9 mouse cellular contexts compared by ENCODE assay signal in genomic region chr10:78160369-78161095, GRCm38 (mm10). TPM values are rescaled to one million over a fixed set of nuclear protein-coding genes. Genes with fewer than 3 reads are reported as not detected.
A peak's percentile ranks its signal among the peaks of the same experiment; 100 is the strongest.
DNase-seq lines count a peak whose midpoint lies in the region; ATAC-seq and TF ChIP-seq lines count a peak whose summit lies in the region.
"Had no signal": no experiment of that assay in that cellular context is flagged by ENCODE, and none has a peak within 500 bp of the region (broad histone marks: within the 10 kb centered on the region; RNA-seq: fewer than 3 reads in every experiment).

No protein-coding gene starts in this region.

- H3K4me3 ChIP-seq in forebrain, embryonic 15.5 days, result no peak overlapping the region
- no peak overlapping the region for H3K4me3 ChIP-seq in forebrain, postnatal 0 days (ENCODE audit: low read depth, low read length)
- no peak overlapping the region for H3K4me3 ChIP-seq in midbrain, embryonic 16.5 days (ENCODE audit: low read depth, low read length)

- 88% methylated on average over 16 of the region's 16 CpGs for WGBS in forebrain, embryonic 15.5 days
- 89% methylated on average over 16 of the region's 16 CpGs for WGBS in forebrain, postnatal 0 days
- WGBS in midbrain, embryonic 16.5 days, result 87% methylated on average over 16 of the region's 16 CpGs

- H3K27ac ChIP-seq in forebrain, embryonic 15.5 days (replicated peaks), result no peak overlapping the region
- H3K27ac ChIP-seq in forebrain, postnatal 0 days (ENCODE audit: low read depth, low read length), result no peak overlapping the region
- H3K27ac ChIP-seq in midbrain, embryonic 16.5 days (ENCODE audit: low read length), result no peak overlapping the region

- no peak for DNase-seq in forebrain, postnatal 0 days
- peak; percentile 67 to 69 for DNase-seq in B cell, adult 2 months
- DNase-seq in urinary bladder, postnatal 10 days (ENCODE audit: low spot score), result no peak
- DNase-seq in adrenal gland, postnatal 14 days, result no peak

- no peaks in the 10 kb centered on the region for H3K27me3 ChIP-seq in forebrain, embryonic 15.5 days
- no peaks in the 10 kb centered on the region for H3K27me3 ChIP-seq in forebrain, postnatal 0 days (ENCODE audit: insufficient read depth, low read length)
- H3K27me3 ChIP-seq in midbrain, embryonic 16.5 days (ENCODE audit: control insufficient read depth, insufficient read depth, low read depth, low read length), result no peaks in the 10 kb centered on the region
- H3K27me3 ChIP-seq: limb, embryonic 12.5 days had no signal

- no peaks in the 10 kb centered on the region for H3K9me3 ChIP-seq in forebrain, embryonic 15.5 days
- H3K9me3 ChIP-seq in forebrain, postnatal 0 days (ENCODE audit: low read length), result no peaks in the 10 kb centered on the region
- H3K9me3 ChIP-seq in midbrain, embryonic 16.5 days (replicated peaks; ENCODE audit: control insufficient read depth, low read length, poor library complexity, severe bottlenecking), result no peaks in the 10 kb centered on the region
- H3K9me3 ChIP-seq: limb, embryonic 12.5 days had no signal

- ATAC-seq in forebrain, embryonic 15.5 days (replicated peaks), result 0 out of 2 replicates have a peak, but pooled peaks have one; percentile 11
- ATAC-seq in forebrain, postnatal 0 days, result no peak
- ATAC-seq in erythroid progenitor cell, adult 5-6 weeks (replicated peaks; ENCODE audit: low FRiP score, poor library complexity, severe bottlenecking), result 0 out of 2 replicates have a peak, but pooled peaks have one; percentile 6
- peak; percentile 13; the same call in 1 of the 2 replicates for ATAC-seq in midbrain, embryonic 16.5 days
- no peak for ATAC-seq in frontal cortex, adult (ENCODE audit: low TSS enrichment)

- H3K36me3 ChIP-seq in forebrain, embryonic 15.5 days, result peaks cover 12% of the 10 kb centered on the region; the same call in 1 of the 2 replicates
- H3K36me3 ChIP-seq in forebrain, postnatal 0 days (ENCODE audit: insufficient read depth), result peaks cover 34% of the 10 kb centered on the region
- H3K36me3 ChIP-seq in midbrain, embryonic 16.5 days (ENCODE audit: control insufficient read depth, insufficient read depth, low read length), result peaks cover 17% of the 10 kb centered on the region; the same call in 1 of the 2 replicates

- peaks cover 9% of the 10 kb centered on the region for H3K4me1 ChIP-seq in forebrain, embryonic 15.5 days
- H3K4me1 ChIP-seq in forebrain, postnatal 0 days (ENCODE audit: insufficient read depth), result no peaks in the 10 kb centered on the region
- H3K4me1 ChIP-seq in midbrain, embryonic 16.5 days (ENCODE audit: control insufficient read depth, insufficient read depth, low read length), result peaks cover 7% of the 10 kb centered on the region

- TF ChIP-seq CTCF in forebrain, postnatal 0 days (IDR thresholded peaks at IDR 0.05; ENCODE audit: low read depth), result no peak

- no peak overlapping the region for H3K9ac ChIP-seq in forebrain, embryonic 15.5 days (replicated peaks)
- H3K9ac ChIP-seq in forebrain, postnatal 0 days, result no peak overlapping the region
- no peak overlapping the region for H3K9ac ChIP-seq in midbrain, embryonic 16.5 days (ENCODE audit: low read depth, low read length)
- H3K9ac ChIP-seq: limb, embryonic 12.5 days had no signal

- H3K4me2 ChIP-seq in forebrain, embryonic 15.5 days (replicated peaks), result no peak overlapping the region
- H3K4me2 ChIP-seq in forebrain, postnatal 0 days (ENCODE audit: low read depth), result no peak overlapping the region
- no peak overlapping the region for H3K4me2 ChIP-seq in midbrain, embryonic 16.5 days (ENCODE audit: low read length)

RNA-seq across cellular contexts. Expression of gene D10Jhu81e, which starts 9.1 kb away (rescaled TPM):
- polyA plus RNA-seq in forebrain, embryonic 15.5 days (2015; fragmentation: Nextera tagmentation; extraction: Ambion mirVana), result 23.6 and 26.8 TPM in 2 replicates
- 76.7 and 85.2 TPM in 2 replicates for total RNA-seq in forebrain, postnatal 0 days (2014; rRNA removed)
- 21.2 and 24.4 TPM in 2 replicates for polyA plus RNA-seq in forebrain, postnatal 0 days (2015; fragmentation: Nextera tagmentation; extraction: Ambion mirVana)
- total RNA-seq in erythroid progenitor cell, adult 5-6 weeks (2015; ENCODE audit: low replicate concordance), result 14.4 and 36.9 TPM in 2 replicates
- total RNA-seq in erythroid progenitor cell, adult 5-6 weeks (2017; ENCODE audit: low replicate concordance), result 14.1 and 23.9 TPM in 2 replicates
- polyA plus RNA-seq in midbrain, embryonic 16.5 days (2015; fragmentation: Nextera tagmentation; extraction: Ambion mirVana), result 24.9 and 34.2 TPM in 2 replicates
- total RNA-seq in adrenal gland, postnatal 14 days (2021), result 249 and 251 TPM in 2 replicates

RNA-seq across cellular contexts. Expression of gene Pwp2, which starts 24.4 kb away (rescaled TPM):
- 22.5 and 24.2 TPM in 2 replicates for polyA plus RNA-seq in forebrain, embryonic 15.5 days (2015; fragmentation: Nextera tagmentation; extraction: Ambion mirVana)
- 27.2 and 30.0 TPM in 2 replicates for total RNA-seq in forebrain, postnatal 0 days (2014; rRNA removed)
- polyA plus RNA-seq in forebrain, postnatal 0 days (2015; fragmentation: Nextera tagmentation; extraction: Ambion mirVana), result 15.0 and 16.4 TPM in 2 replicates
- total RNA-seq in erythroid progenitor cell, adult 5-6 weeks (2015; ENCODE audit: low replicate concordance), result 2.5 and 2.9 TPM in 2 replicates
- 7.8 and 10.1 TPM in 2 replicates for total RNA-seq in erythroid progenitor cell, adult 5-6 weeks (2017; ENCODE audit: low replicate concordance)
- polyA plus RNA-seq in midbrain, embryonic 16.5 days (2015; fragmentation: Nextera tagmentation; extraction: Ambion mirVana), result 18.1 and 19.0 TPM in 2 replicates
- 16.5 and 17.9 TPM in 2 replicates for total RNA-seq in adrenal gland, postnatal 14 days (2021)

Comparison
In these comparisons a context has a peak if more than half of its experiments do, and no peak if none do; other contexts are left out.
1. ATAC-seq: peak in forebrain, embryonic 15.5 days (single experiment), erythroid progenitor cell, adult 5-6 weeks (single experiment) and midbrain, embryonic 16.5 days (single experiment); none in forebrain, postnatal 0 days (single experiment) and frontal cortex, adult (single experiment).
2. DNase-seq: peak in B cell, adult 2 months (2 of 2); none in forebrain, postnatal 0 days (single experiment), urinary bladder, postnatal 10 days (single experiment) and adrenal gland, postnatal 14 days (single experiment).